Mouse (Mus musculus): ENCODE results near the gene Cyp4a32.
A peak's percentile ranks its signal among the peaks of the same experiment; 100 is the strongest.
"Not testable (repeated sequence)": the region's sequence is repeated elsewhere in the genome, so short reads cannot be mapped to it uniquely, and the experiment has no call there.

Gene Cyp4a32

GRCm38 (mm10) chr4:115600611-115601010 lies at the start of gene Cyp4a32:
Gene Cyp4a32, plus strand, starts transcription at chr4:115600969.
- DNase-seq (ENCODE audit: low spot score): not testable (repeated sequence)

DNA sequence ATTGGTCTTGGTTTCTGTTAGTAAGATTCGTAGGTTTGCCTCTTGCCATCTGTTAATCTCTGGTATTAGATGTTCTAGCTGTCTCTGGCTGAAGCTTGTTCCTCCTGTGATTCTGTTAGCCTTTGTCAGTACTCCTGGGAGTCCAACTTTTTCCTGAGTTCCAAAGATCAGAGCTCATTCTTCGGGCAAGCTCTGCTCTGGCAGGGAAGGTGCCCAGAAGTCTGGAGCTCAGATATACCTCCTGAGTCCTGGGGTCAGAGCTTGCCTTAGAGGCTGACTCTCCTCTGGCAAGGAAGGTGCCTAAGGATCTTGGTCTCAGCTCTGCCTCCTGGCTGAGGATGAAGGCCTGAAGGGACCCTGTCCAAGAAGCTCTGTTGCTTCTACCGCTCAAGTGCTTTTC lies 48.0 kb upstream of the Cyp4a32 start:
- no peak for DNase-seq (ENCODE audit: low spot score)

DNA sequence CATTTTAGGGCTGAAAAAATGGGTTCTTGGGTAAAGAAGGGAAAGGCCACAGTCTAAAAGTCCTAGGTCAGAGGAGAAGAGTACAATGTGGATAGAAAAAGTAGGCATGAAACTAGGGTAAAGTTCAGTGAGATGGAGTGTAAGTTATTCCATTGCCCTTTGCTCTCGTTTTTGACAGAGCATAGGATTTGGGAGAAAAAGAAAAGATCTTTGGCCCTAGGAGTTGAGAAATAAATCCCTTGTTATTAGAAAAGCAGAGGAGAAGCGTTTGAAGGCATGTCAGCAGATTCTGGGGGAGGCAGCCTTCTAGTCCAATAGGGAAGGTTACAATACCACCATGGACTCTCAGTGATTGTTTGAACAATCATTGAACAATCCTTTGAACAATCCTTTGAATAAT lies 45.3 kb upstream of the Cyp4a32 start:
- peak; percentile 14 for DNase-seq (ENCODE audit: low spot score)

DNA sequence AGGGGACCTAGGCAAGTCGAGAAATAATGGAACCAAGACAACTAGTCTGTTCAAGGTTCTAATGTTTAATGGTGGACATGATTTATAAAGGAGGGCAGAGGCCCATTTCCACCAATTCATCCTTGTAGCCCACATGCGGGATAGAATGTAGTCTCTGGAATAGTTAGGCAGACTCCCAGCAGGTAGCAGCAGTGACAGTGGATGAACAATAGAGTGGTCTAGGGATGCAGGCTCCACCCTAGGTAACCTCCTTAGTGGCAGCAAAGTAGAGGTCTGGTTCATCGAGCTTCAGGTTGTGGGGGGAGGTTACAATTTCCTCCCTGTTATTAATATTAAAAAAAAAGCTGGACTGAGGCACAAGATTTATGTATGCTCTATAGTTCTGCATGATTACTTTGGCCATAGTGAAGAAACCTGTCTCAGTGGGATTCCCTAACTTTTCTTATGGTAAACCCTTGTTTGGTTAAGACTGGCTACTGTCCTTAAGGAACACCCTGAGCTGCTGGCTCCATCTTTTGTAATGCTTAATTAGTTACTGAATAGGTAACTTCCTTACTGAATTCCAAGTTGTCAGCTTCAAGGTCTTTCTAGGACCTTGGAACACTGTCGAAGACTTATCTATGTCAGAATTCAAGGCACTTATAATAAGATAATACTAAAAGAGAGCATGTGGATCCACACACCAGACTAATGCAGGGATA lies 42.8 kb upstream of the Cyp4a32 start:
- no peak for DNase-seq (ENCODE audit: low spot score)

DNA sequence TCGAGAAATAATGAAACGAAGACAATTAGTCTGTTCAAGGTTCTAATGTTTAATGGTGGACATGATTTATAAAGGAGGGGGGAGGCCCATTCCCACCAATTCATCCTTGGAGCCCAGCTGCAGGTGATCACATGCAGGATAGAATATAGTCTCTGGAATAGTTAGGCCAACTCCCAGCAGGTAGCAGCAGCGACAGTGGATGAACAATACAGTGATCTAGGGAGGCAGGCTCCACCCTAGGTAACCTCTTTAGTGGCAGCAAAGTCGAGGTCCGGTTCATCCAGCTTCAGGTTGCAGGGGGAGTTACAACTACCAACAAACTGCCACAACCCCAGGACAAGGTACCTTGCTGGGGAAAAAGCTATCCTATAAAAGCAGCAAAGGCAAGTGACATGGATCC lies 39.5 kb upstream of the Cyp4a32 start:
- not testable (repeated sequence) for DNase-seq (ENCODE audit: low spot score)

GRCm38 (mm10) chr4:115563401-115563800 lies 37.4 kb upstream of the Cyp4a32 start, which contains the start of gene Cyp4a31:
Gene Cyp4a31, plus strand, starts transcription at chr4:115563649.
- DNase-seq (ENCODE audit: low spot score): no peak

DNA sequence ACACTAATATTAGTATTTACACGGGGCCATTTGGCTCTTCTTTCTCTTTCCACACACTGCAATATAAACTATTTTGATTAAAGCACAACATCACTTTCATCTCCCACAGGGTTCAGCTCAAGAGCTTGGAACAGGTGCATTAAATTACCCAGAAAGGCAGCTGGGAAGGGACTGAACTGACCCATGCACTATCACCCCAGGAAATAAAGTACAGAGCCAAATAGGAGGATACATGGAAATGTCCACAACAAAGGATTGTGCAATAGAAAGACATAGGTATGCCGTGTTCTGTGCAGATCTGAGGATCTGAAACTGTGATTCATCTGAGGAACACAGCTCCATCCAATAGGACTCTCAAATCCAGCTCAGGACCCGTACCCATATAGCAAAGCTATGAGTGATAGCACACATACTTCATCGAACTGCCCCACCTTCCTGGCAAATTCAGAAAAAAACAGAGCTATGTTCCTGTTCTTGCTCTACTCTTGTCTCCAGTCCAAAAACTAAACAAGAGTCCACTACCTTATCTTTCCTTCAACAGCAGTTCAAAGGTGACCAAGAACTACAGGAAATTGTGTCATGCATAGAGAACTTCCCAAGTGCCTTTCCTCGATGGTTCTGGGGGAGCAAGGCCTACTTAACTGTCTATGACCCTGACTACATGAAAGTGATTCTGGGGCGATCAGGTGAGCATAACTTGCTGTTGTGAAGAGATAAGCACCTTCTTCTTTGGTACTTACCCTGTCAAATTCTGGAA lies 36.1 kb upstream of the Cyp4a32 start:
- not testable (repeated sequence) for DNase-seq (ENCODE audit: low spot score)

GRCm38 (mm10) chr4:115575255-115575654 lies 25.5 kb upstream of the Cyp4a32 start:
- DNase-seq (ENCODE audit: low spot score): no peak

DNA sequence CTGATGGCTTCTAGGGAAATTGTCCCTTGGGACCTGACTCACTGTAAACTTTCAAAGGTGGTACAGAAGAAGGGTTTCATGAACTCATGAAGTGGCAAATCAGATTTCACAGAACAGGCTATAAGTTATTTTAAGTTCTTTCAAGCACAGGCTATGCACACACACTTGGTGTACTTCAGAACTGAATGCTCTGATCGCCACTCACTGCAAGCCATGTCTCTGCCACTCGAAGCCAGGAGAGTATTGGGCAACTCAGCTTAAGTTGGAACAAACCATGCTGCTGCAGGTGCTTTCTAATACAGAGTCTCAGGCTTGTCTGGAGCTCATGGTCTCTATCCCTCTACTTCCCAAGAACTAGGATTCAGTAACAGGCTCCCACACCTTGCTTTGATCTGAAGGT lies 25.0 kb upstream of the Cyp4a32 start:
- no peak for DNase-seq (ENCODE audit: low spot score)

- no peak for DNase-seq (ENCODE audit: low spot score)
Observed at GRCm38 (mm10) chr4:115583036-115583435, 17.7 kb upstream of the Cyp4a32 start.

DNA sequence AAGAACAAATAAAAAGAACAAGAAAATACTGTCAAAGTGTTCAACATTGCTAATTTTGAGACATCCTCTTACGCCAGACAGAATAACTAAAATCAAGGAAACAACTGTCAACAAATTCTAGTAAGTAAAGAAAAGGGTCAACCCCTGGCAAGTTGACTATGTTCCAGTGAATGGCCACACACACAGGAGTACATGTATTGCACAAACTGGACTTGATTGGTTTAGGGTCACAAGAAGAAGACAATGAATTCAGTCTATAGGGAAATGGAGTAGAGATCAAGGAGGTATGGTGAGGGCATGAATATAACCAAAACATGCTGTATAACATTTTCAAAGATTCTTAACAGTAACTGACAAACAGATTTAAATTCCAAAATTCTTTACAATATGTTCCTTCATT lies 4.4 kb upstream of the Cyp4a32 start:
- DNase-seq (ENCODE audit: low spot score): peak; percentile 24

DNA sequence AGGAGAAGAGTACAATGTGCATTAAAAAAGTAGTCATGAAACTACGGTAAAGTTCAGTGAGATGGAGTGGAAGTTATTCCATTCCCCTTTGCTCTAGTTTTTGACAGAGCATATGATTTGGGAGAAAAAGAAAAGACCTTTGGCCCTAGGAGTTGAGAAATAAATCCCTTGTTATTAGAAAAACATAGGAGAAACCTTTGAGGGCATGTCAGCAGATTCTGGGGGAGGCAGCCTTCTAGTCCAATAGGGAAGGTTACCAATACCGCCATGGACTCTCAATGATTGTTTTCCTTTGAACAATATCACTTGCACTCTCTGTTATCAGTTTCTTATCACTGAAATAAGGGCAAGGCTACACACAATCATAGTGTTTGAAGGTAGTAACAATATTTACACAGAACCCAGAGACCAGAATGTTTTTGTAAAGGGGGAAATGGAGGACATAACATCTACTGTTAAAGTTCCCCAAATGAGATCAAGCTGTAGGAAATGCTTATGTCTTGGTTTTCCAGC lies 3.9 kb upstream of the Cyp4a32 start:
- peak; percentile 30 for DNase-seq (ENCODE audit: low spot score)

DNA sequence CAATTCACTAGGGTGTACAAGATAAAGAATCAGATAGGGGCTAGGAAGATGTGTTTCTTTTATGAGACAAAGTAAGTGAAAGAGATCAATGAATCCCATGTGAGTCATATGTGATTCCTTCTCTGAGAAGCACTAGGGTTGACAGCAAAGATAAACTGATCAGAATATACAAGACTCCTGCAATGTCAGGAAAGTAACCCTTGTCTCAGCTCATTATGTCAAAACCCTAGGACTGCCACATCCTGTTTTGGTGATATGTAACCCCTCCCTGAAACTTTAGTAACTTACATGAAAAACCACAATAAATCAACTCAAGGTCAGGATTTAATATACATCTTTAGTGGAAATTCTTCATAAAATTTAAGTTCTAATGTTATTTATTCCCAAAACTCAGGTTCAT lies 13.2 kb downstream of the Cyp4a32 start:
- no peak for DNase-seq (ENCODE audit: low spot score)

- DNase-seq (ENCODE audit: low spot score): not testable (repeated sequence)
Observed at GRCm38 (mm10) chr4:115625560-115625959, 24.8 kb downstream of the Cyp4a32 start.

DNA sequence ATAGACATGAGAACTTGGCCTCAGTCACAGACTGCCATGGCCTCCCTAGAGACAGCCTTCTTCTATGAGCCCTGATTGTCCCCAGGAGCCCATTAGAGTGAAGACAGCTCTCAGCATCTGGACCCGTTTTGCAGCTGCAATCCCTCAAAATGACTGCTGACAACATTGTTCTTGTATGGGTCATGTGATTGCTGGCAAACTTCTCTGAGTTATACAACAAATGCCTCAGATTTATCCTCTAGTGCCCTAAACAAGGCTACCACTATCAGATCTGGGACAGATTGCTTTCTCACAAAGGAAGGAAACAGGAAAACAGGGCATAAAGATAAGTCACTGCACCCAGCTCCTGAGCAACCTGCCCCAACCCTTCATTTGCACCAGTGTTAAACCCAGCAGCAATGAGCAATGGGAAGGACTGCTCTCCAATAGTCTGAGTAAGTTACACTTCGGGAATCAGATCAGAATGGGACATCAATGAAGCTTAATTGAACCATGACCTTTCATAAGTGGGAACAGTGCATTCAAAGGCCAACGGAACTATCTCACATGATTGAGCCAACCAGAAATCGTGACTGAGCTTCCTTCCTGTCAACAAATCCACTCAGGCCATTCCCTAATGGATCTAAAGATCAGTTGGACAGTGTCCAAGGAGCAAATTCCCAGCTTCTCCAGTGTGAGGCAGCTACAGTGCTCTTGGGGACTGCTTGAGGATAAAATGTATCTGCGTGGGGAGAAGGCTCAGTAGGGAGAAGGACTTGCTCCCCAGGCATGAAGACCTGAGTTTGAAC lies 42.4 kb downstream of the Cyp4a32 start:
- peak; percentile 17 for DNase-seq (ENCODE audit: low spot score)

DNA sequence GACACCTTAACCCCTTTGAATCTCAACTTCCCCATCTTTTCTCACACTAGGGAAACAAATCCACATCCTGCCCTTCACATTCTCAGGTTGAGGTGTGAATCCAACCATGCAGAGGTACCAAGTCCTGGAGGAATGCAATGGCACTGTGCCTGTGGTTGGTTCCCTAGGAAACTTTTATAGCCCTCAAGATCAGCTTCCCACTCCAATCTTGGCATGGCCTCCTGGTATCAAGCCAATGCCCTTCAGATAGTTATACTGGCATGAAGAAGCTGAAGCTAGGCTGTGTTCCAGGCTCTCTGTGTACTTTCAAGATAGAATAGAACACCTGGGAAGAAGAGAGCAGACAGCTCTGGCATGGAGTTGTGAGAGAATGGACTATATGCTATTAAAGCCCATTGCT lies 44.6 kb downstream of the Cyp4a32 start:
- DNase-seq (ENCODE audit: low spot score): no peak

DNA sequence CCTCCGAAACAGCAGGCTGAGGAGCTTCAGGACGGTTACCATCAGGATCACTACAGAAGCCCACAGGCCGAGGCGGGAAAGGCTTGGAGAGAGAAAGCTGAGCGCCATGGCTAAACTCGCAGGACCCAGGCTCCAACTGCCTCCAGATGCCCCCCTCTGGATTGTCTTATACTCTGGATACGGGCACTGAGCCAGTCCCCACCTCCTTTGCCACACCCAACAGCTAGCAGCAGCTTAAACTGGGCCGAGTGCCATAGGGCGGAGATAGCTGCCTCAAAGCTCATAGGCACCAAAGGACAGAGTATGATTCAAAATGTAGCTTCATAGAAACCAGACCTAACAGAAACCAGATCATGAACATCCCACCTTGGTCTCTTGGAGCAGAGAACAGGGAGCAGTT lies 46.8 kb downstream of the Cyp4a32 start, which contains the start of gene Cyp4b1:
Gene Cyp4b1 (minus strand): TSS at position 144 of the 400 bp plus-strand sequence.
- peak; percentile 31 for DNase-seq (ENCODE audit: low spot score)

GRCm38 (mm10) chr4:115648752-115649151 lies 48.0 kb downstream of the Cyp4a32 start:
- DNase-seq (ENCODE audit: low spot score): no peak

DNA sequence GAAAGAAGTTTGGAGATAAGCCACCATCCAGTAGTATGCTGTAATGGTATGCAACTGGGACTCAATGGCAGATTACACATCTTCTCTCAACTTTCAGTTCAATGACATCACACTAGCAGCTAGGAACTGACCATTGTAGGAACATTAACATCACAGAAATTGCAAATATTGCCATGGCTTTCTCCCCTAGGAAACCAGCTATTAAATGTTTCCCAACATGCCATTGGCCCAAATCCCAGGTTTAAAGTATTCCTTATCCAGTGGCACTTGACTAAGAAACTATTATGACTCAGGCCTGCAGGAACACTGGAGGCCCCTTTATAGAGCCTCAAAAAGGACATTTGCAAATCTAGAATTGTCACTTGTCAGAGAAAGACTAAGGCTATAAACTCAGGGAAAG lies 48.6 kb downstream of the Cyp4a32 start:
- DNase-seq (ENCODE audit: low spot score): peak; percentile 54

GRCm38 (mm10) chr4:115650866-115651265 lies 50.1 kb downstream of the Cyp4a32 start:
- no peak for DNase-seq (ENCODE audit: low spot score)

- not testable (repeated sequence) for DNase-seq (ENCODE audit: low spot score)
Observed at GRCm38 (mm10) chr4:115655841-115656534, 55.2 kb downstream of the Cyp4a32 start.

DNA sequence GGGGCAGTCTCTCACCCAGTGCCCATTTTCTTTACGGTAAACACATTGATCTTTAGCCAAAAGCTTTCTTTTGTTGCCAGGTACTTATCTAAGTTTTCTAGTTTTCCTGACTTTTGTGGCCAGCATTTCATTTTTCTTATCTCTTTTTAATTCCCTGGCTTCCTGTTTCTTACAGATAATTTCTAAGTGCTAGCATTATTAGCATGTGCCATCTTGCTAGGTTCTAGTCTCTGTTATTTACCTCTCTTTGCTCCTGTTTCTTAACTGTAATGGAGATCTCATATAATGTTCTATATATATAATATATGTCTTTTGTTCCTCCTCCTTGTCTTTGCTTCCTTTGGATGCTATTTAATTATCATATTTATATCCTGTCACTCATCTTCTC lies 55.8 kb downstream of the Cyp4a32 start:
- DNase-seq (ENCODE audit: low spot score): not testable (repeated sequence)
